Mouse (Mus musculus): ENCODE data around the gene Cntn4.

Cntn4 gene

DNA sequence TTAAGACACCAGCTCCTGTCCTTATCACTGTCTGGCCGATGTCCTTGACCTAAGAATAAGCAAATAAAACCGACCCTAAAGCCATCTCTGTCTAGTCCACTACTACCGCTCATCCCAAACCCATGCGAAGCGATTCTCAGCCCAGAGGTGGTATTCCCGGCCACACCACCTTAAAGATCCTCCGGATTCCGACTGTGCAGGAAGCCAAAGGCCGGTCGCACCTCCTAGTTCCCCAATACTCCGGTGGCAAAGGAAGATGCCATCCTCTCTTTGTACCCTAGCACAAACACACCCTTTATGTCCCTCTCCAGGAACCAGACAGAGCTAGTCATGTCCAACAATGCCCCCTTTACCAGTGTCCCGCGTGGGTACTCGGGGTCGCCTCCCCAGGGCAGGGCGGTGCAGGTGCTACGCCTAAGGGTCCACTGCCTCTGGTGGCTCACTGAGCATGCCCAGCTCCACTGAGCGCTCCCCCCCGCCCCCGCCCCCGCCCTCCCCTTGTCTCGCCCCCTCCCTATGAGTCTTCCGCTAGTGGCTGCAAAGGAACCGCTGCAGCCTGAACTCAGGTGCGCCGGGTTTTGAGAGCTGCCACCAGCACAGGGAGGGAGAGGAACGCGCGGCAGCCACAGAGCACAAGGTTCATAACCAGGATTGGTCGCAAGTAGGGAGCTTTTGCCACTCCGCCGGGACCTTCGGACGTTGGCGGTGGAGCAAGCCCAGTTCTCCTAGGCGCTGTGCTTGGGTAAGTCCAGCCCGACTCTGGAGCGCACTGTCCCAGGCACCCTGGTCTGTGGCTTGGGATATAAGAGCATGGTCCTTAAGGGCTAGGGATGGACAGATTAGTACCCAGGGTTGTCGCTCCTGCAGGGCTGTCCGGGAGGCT is at the start of gene Cntn4:
Gene Cntn4 (plus strand): TSS at position 512 of the 883 bp plus-strand sequence.
- Histone ChIP-seq H3K27me3 (ENCODE audit: insufficient read depth, low read length) (peaks cover 33% of the 10 kb centered on the region), H3K36me3 (ENCODE audit: insufficient read depth, low read length) (no peaks in the 10 kb centered on the region), H3K4me3 (replicated peaks; ENCODE audit: low read length) (peak within 1 kb of the TSS; percentile 76), H3K4me1 (replicated peaks; ENCODE audit: low read depth, low read length) (peaks cover 22% of the 10 kb centered on the region), H3K9me3 (ENCODE audit: low read length) (no peaks in the 10 kb centered on the region)
- TF ChIP-seq POU5F1 (IDR thresholded peaks at IDR 0.05; ENCODE audit: borderline replicate concordance, low read length) (no peak), CTCF (conservative IDR thresholded peaks at IDR 0.05; ENCODE audit: low read length) (no peak), NANOG (IDR thresholded peaks at IDR 0.05; ENCODE audit: borderline replicate concordance, low read length) (no peak)

DNA sequence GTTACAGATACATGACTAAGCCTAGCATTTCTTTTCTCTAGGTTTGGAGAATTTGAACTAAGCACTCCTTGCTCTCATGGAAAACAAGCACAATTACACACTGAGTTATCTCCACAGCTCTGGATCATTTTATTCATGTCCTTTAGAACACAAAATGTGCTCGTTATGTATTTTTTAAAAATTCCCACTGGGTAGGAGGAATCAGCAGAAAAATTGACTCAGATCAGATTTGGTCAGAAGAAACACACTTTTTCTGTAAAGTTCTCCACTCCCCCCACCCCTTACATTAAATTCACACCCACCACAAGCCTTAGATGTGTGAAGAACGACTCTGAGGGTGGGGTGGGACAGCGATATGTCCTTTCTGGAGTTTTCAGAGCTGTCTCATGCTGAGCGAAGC is 3.2 kb upstream of the Cntn4 start:
- Histone ChIP-seq H3K36me3 (ENCODE audit: insufficient read depth, low read length) (no peaks in the 10 kb centered on the region), H3K9me3 (ENCODE audit: low read length) (no peaks in the 10 kb centered on the region), H3K4me1 (replicated peaks; ENCODE audit: low read depth, low read length) (peaks cover 21% of the 10 kb centered on the region), H3K4me3 (replicated peaks; ENCODE audit: low read length) (no peak overlapping the region), H3K27me3 (ENCODE audit: insufficient read depth, low read length) (peaks cover 24% of the 10 kb centered on the region)
- TF ChIP-seq POU5F1 (IDR thresholded peaks at IDR 0.05; ENCODE audit: borderline replicate concordance, low read length) (no peak), CTCF (conservative IDR thresholded peaks at IDR 0.05; ENCODE audit: low read length) (no peak)

DNA sequence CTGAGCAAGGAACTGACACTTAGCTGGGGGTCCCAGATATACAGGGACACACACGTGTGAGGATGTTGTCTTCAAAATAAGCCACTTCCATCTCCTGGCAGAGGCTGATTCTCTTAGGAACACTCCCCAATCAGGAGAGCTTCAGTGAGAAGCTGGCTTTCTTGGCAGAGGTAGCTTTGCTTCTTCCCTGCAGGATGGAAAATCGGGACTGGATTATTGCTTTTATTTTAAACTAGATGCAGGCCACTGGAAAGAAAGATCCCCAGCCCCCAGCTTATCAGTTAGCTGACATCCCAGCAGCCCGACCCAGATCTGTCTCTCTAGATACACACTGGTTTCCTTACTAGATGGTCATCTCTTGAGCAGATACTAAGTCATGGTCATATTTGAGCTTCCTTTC is 2.4 kb upstream of the Cntn4 start:
- no peak overlapping the region for H3K4me3 ChIP-seq (replicated peaks; ENCODE audit: low read length)
- no peaks in the 10 kb centered on the region for H3K9me3 ChIP-seq (ENCODE audit: low read length)
- H3K36me3 ChIP-seq (ENCODE audit: insufficient read depth, low read length) = no peaks in the 10 kb centered on the region
- TF ChIP-seq POU5F1 (IDR thresholded peaks at IDR 0.05; ENCODE audit: borderline replicate concordance, low read length) (no peak), CTCF (conservative IDR thresholded peaks at IDR 0.05; ENCODE audit: low read length) (no peak)
- H3K27me3 ChIP-seq (ENCODE audit: insufficient read depth, low read length) = peaks cover 29% of the 10 kb centered on the region
- H3K4me1 ChIP-seq (replicated peaks; ENCODE audit: low read depth, low read length) = peaks cover 22% of the 10 kb centered on the region

DNA sequence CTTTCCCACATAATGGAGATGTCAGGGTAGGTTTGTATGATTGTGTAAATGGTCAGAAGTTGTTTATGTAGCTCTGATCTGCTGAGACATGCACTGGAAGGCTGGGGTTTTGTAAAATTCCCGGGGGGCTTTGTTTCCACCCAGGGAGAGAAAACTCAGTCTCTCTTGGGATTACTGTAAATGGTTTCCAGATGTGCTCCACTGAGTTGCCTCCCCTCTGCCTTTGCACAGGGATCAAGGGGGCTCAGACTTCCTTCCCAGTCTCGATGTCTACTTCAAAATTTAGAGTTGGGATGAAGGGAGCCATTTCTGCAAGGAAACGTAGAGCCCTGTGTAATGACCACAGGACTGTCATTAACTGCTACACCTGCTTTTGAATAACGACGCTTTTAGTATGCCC is 823 bp upstream of the Cntn4 start:
- Histone ChIP-seq H3K27me3 (ENCODE audit: insufficient read depth, low read length) (peaks cover 33% of the 10 kb centered on the region), H3K4me3 (replicated peaks; ENCODE audit: low read length) (peak overlapping the region; percentile 76; the same call in 1 of the 2 replicates), H3K36me3 (ENCODE audit: insufficient read depth, low read length) (no peaks in the 10 kb centered on the region), H3K9me3 (ENCODE audit: low read length) (no peaks in the 10 kb centered on the region), H3K4me1 (replicated peaks; ENCODE audit: low read depth, low read length) (peaks cover 22% of the 10 kb centered on the region)
- no peak for TF ChIP-seq NANOG (IDR thresholded peaks at IDR 0.05; ENCODE audit: borderline replicate concordance, low read length)
- no peak for TF ChIP-seq CTCF (conservative IDR thresholded peaks at IDR 0.05; ENCODE audit: low read length)
- no peak for TF ChIP-seq POU5F1 (IDR thresholded peaks at IDR 0.05; ENCODE audit: borderline replicate concordance, low read length)

DNA sequence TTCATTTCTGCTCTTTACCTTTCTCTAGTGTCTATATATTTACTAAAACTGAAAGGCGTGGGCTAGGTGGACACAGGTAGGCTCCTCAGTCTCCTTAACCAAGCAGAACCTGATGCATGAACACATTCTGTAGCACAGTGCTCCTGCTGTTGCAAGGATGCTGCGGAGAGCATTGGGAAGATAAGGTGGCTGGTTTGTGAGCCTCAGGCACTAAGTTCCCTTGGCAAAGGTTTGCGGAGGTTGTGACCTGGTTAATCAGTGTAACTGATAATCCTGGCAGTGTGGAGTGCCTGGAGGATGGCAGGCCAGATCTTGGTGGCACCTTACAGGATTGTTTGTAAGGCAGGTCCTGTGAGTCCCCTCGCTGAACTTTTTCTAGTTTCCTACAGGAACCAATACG is 1.3 kb downstream of the Cntn4 start:
- Histone ChIP-seq H3K36me3 (ENCODE audit: insufficient read depth, low read length) (no peaks in the 10 kb centered on the region), H3K27me3 (ENCODE audit: insufficient read depth, low read length) (peaks cover 33% of the 10 kb centered on the region), H3K9me3 (ENCODE audit: low read length) (no peaks in the 10 kb centered on the region), H3K4me3 (replicated peaks; ENCODE audit: low read length) (no peak overlapping the region), H3K4me1 (replicated peaks; ENCODE audit: low read depth, low read length) (peaks cover 22% of the 10 kb centered on the region)
- no peak for TF ChIP-seq POU5F1 (IDR thresholded peaks at IDR 0.05; ENCODE audit: borderline replicate concordance, low read length)
- TF ChIP-seq CTCF (conservative IDR thresholded peaks at IDR 0.05; ENCODE audit: low read length) = no peak
- no peak for TF ChIP-seq NANOG (IDR thresholded peaks at IDR 0.05; ENCODE audit: borderline replicate concordance, low read length)

DNA sequence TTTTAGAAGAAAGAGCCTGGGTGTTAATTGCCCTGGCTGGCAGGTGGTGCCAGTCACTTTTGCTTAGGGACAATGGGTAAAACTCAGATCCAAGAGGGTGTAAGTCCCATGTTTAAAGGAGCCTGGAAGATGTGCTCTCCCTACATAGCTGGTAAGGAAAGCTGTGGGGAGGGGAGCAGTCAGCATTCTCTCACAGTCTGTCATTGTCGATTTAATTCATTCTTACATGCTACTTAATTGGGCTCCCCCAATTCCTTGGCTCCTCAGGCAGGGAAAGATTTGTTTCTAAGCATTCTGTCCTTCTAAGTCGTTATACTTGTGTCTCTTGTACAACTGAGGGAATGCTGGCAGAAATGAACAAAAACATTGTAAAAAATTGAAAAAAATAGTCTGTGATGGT is 4.0 kb downstream of the Cntn4 start:
- H3K4me3 ChIP-seq (replicated peaks; ENCODE audit: low read length) = no peak overlapping the region
- TF ChIP-seq CTCF (conservative IDR thresholded peaks at IDR 0.05; ENCODE audit: low read length) (no peak), NANOG (IDR thresholded peaks at IDR 0.05; ENCODE audit: borderline replicate concordance, low read length) (no peak), POU5F1 (IDR thresholded peaks at IDR 0.05; ENCODE audit: borderline replicate concordance, low read length) (no peak)
- H3K27me3 ChIP-seq (ENCODE audit: insufficient read depth, low read length) = peaks cover 32% of the 10 kb centered on the region
- H3K4me1 ChIP-seq (replicated peaks; ENCODE audit: low read depth, low read length) = peaks cover 22% of the 10 kb centered on the region
- H3K9me3 ChIP-seq (ENCODE audit: low read length) = no peaks in the 10 kb centered on the region
- H3K36me3 ChIP-seq (ENCODE audit: insufficient read depth, low read length) = no peaks in the 10 kb centered on the region

DNA sequence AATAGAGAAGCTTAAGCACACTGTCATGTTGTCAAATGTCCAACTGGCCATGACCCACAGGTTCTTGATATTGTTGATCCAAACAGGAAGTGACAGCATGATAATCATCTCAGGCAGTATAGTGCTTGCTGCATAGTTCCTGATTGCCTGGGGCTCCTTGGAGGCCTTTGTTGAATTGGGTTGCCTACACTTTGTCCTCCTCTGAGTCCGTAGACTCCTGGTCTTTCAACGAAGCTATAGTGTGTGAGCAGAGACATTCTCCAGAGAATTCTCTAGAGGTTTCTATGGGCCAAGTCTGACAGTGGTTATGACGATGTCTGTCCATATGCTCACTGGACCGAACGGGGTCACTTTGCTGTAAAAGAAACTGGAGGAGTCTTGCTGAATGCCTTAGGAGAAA is 5.8 kb downstream of the Cntn4 start:
- no peaks in the 10 kb centered on the region for H3K36me3 ChIP-seq (ENCODE audit: insufficient read depth, low read length)
- H3K9me3 ChIP-seq (ENCODE audit: low read length) = no peaks in the 10 kb centered on the region
- peaks cover 17% of the 10 kb centered on the region for H3K27me3 ChIP-seq (ENCODE audit: insufficient read depth, low read length)
- H3K4me1 ChIP-seq (replicated peaks; ENCODE audit: low read depth, low read length) = peaks cover 11% of the 10 kb centered on the region
- TF ChIP-seq NANOG (IDR thresholded peaks at IDR 0.05; ENCODE audit: borderline replicate concordance, low read length) (no peak), POU5F1 (IDR thresholded peaks at IDR 0.05; ENCODE audit: borderline replicate concordance, low read length) (no peak), CTCF (conservative IDR thresholded peaks at IDR 0.05; ENCODE audit: low read length) (no peak)
- H3K4me3 ChIP-seq (replicated peaks; ENCODE audit: low read length) = no peak overlapping the region

DNA sequence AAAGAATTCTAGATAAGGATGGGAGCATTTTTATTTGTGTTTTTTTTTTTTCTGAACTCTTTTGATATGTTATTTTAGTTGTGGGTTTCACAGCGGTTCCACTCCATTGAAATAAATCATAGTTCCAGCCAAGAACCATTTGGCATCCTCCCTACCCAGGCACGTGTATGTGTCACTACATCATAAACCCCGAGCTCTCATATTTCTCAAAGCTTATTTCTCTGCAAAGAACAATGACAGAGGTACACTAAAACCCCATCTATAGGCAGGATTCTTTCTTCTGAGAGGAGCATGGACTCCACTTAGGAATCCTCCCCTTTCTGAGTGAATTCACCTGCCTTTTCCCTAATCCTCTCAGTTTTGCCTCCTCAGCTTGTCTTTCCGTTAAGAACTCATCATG is 6.7 kb downstream of the Cntn4 start:
- H3K4me3 ChIP-seq (replicated peaks; ENCODE audit: low read length) = no peak overlapping the region
- H3K27me3 ChIP-seq (ENCODE audit: insufficient read depth, low read length) = peaks cover 9% of the 10 kb centered on the region; the same call in 1 of the 2 replicates
- no peaks in the 10 kb centered on the region for H3K9me3 ChIP-seq (ENCODE audit: low read length)
- no peaks in the 10 kb centered on the region for H3K36me3 ChIP-seq (ENCODE audit: insufficient read depth, low read length)
- H3K4me1 ChIP-seq (replicated peaks; ENCODE audit: low read depth, low read length) = peaks cover 2% of the 10 kb centered on the region; the same call in 1 of the 2 replicates
- TF ChIP-seq NANOG (IDR thresholded peaks at IDR 0.05; ENCODE audit: borderline replicate concordance, low read length) (no peak), POU5F1 (IDR thresholded peaks at IDR 0.05; ENCODE audit: borderline replicate concordance, low read length) (no peak), CTCF (conservative IDR thresholded peaks at IDR 0.05; ENCODE audit: low read length) (no peak)
